Mouse (Mus musculus): Measurements from ENCODE around the gene Znrf4.
A peak's percentile ranks its signal among the peaks of the same experiment; 100 is the strongest.

The Znrf4 gene

DNA sequence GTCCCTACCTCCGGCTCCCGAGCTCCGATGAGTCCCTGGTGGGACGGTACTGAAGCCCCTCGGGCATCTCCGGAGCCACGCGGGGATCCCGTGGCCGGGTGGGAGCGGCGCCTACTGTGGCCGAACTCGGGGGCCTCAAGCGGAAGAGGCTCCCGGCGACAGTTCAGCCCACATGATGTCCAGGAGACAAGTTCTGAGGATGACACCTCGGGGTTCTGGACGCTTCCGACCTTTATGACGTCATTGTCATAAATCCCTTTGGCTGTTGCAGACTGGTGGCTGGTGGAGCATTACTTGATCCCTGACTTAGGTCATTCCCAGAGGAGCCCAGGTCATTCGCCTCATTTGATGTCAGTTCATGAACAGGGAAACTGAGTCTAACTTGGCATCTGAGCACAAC lies at the start of gene Znrf4:
Gene Znrf4, minus strand, starts transcription at position 122 of the 400 bp plus-strand sequence.
- no peak for DNase-seq (ENCODE audit: low spot score in 2 of 2)

GRCm38 (mm10) chr17:56561866-56562265 lies 49.6 kb upstream of the Znrf4 start:
- no peak for DNase-seq (ENCODE audit: low spot score in 2 of 2)

DNA sequence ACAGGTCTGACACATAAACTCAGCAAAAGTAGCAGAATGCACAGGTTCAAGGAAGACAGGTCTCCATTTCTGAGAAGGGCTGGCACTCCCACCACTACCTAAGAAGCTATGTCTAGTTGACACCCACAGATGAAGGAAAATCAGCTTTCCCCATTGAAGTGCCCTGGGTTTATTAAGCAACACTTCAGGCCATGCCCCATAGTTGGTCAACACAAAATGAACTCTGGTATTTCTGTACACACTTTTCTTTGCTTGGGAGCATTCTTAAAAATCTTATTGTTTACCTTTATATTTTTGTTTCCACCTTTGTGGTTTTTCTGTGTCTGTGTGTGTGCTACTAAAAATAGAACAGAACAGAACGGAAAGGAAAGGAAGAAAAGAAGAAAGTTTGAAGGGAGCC lies 47.9 kb upstream of the Znrf4 start:
- DNase-seq (ENCODE audit: low spot score in 2 of 2): no peak

DNA sequence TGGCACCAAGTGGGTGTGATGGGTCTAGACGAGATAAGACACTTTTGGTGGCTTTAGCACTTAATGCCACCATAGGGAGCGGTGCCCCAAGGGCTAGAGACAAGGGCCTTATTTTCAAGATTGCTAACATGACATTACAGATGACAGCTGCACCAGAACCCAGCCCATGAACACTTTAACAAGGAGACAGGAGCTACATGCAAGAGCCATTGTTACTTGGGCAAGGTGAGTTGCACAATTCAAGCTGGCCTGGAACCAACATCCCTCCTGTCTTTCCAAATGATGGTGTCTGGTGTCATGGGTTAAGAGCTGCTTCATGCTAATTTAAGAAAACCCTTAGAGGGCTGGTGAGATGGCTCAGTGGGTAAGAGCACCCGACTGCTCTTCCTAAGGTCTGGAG lies 47.2 kb upstream of the Znrf4 start:
- no peak for DNase-seq (ENCODE audit: low spot score in 2 of 2)

GRCm38 (mm10) chr17:56558448-56558847 lies 46.2 kb upstream of the Znrf4 start:
- peak; percentile 52 to 70 for DNase-seq (ENCODE audit: low spot score in 2 of 2)

DNA sequence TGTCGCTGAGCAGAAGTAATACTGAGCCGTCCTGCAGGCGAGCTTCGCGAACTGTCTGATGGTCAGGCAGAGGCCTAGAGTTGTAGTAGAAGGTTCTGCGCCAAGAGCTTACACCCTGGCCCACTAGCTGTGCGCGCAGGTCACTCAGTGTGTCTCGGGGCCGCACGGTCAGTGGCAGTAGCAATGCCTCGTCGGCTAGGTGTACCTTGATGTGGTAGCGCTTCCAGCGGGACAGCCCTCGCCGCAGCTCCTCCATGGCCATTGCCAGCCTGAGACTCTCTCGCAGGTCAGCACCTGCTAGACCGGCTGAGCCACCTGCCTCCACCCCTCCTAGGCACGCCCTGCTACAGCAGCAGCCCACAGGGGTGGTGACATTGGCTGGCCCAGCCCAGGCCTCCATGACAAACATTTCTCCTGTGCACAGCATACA lies 41.9 kb upstream of the Znrf4 start, which contains the start of gene Gm20219:
Gene Gm20219, minus strand, starts transcription at position 266 of the 430 bp plus-strand sequence.
- DNase-seq (ENCODE audit: low spot score in 2 of 2): no peak

DNA sequence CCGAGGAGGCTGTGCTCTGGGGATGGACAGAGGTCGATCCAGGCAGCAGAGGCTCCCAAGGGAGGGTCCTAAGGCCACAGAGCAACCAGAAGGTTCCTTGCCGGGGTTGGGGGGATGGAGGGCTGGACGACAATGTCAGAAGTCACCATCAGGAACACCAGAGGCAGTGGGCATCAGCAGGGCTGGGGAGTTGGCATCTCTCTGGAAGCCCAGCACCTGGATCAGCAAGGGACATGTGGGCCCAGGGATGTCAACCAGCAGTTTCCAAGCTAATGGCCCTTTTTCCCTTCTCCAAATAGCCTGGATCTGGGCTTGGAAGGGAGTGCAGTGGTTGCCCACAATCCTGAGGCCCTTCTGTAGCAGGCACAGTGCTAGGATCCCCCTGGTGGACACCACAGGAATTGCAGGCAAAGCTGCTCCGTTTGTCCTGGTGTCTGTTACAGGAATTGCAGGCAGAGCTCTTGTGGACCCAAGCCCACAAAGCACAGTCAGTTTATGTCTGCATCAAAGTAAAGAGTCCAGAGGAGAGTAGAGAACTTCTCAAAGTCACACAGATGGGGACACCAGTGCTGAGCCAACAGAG lies 40.6 kb upstream of the Znrf4 start:
- DNase-seq (ENCODE audit: low spot score in 2 of 2): peak; percentile 54 to 72

GRCm38 (mm10) chr17:56551841-56552581 lies 39.8 kb upstream of the Znrf4 start:
- DNase-seq (ENCODE audit: low spot score in 2 of 2): no peak

DNA sequence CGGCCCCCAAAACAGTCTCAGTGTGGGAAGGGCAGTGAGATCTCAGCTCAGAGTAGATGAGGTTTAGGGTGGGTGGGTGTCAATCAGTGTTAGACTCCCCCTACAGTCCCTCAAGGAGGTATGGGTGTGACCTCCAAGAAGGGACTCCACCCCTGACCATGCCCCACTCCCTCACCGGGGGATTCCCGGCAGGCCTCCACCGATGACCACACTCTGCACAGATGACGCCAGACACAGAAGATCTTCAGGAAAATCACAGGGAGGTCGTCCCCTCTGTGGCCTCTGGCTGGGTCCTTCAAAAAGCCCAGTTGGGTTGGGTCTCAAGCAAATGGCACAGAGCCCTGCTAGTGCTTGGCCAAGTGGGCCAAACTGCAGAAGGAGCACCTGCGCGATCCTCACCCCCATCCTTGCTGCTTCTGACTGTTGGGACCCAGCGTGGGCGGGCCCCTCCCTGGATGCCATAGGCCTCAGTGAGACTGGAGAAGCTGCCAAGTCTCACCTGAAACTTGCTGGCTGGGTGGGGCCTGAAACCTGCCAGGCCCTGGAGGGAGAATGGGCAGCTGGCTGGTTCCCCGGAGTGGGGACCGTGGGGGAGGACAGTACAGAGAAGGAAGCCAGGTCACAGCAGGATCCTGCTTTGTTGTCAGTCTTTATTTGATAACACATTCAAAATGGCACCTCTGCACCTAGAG lies 38.7 kb upstream of the Znrf4 start:
- DNase-seq (ENCODE audit: low spot score in 2 of 2): peak; percentile 7 to 8

GRCm38 (mm10) chr17:56548605-56549105 lies 36.4 kb upstream of the Znrf4 start:
- DNase-seq (ENCODE audit: low spot score in 2 of 2): no peak

- DNase-seq (ENCODE audit: low spot score in 2 of 2): peak; percentile 9 to 17
These were observed 35.8 kb upstream of the Znrf4 start for GRCm38 (mm10) chr17:56547846-56548604.

GRCm38 (mm10) chr17:56547116-56547845 lies 35.0 kb upstream of the Znrf4 start:
- no peak for DNase-seq (ENCODE audit: low spot score in 2 of 2)

DNA sequence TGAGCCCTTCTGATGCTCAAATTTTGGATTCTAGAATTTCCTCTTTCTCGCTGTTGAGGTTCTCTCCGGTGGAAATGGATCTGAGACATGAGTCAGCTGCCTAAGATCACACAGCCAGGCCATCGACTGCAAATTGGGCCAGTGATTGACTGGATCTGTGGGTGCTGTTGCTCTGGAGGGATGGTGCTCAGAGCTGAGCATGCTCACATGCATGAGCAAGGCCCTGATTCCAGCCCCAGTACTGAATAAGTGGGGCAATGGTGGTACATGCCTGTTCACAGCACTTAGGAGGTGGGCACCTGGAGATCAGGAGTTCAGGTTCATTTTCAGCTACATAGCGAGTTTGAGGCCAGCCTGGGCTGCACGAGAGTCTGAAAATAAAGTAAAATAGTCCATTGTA lies 34.3 kb upstream of the Znrf4 start:
- no peak for DNase-seq (ENCODE audit: low spot score in 2 of 2)

DNA sequence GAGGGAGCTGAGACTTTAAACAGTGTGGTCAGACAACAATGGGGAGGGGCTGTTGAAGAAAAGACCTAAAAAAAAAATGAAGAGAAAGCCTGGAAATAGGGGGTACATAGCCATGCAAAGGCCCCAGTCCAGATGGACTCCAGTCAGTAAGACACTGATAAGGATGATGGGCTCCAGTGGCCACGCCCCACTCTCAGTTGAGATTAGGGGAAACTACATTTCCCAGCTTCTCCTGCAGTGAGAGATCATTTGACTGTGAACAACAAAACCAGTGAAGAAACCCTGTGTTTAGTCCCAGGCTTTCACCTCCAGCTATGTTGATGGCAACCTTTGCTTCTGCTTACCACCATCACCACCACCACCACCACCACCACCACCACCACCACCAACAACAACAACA lies 33.7 kb upstream of the Znrf4 start:
- DNase-seq (ENCODE audit: low spot score in 2 of 2): no peak

- DNase-seq (ENCODE audit: low spot score in 2 of 2): no peak
These were observed 32.6 kb upstream of the Znrf4 start for GRCm38 (mm10) chr17:56544699-56545387.

DNA sequence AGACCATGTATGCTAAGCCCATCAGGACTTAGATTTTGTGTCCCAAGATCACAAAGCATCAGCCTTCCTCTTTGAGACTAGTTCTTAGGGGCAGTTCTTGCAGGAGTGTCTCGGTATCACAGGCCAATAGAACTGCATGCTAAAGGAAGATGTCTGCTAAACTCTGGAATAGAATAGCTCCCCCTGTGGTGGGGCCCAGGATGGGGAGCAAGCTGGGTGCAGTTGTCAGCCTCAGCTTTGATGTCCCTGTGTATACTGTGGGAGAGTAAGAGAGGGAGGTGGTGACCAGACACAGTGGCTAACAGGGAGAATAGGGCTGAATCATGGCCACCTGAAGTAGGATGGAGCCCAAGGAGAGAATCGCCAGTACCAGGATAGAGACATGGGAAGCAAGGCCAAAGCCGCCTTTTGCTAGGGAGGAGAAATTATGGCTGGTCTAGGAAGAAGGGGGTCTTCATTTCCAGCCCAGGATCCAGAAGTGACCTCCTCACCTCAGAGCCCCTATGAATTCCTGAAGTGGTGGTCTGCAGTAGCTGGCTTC lies 31.5 kb upstream of the Znrf4 start:
- no peak for DNase-seq (ENCODE audit: low spot score in 2 of 2)

DNA sequence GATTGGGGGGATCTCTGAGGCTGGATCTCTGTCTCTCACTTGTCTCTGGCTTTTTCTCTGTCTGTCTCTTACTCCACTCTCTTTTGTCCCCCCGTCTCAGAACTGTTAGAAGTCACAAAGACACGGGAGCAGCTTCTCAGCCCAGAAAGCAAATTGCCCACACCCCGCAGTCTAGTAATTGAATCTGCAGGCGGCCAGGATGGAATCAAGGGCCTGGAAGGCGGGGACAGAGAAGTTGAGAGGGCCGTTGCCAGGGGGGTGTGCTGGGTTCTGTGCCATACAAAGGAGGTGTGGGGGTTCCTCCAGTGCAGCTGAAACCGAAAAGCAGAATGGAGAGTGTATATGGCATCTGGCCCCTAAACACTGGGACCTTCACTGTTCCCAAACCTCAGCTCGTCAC lies 30.5 kb upstream of the Znrf4 start:
- no peak for DNase-seq (ENCODE audit: low spot score in 2 of 2)

- DNase-seq (ENCODE audit: low spot score in 2 of 2): no peak
These were observed 28.3 kb upstream of the Znrf4 start for GRCm38 (mm10) chr17:56540562-56540975.

- DNase-seq (ENCODE audit: low spot score in 2 of 2): no peak
These were observed 25.7 kb upstream of the Znrf4 start for GRCm38 (mm10) chr17:56537912-56538311.

- no peak for DNase-seq (ENCODE audit: low spot score in 2 of 2)
These were observed 24.6 kb upstream of the Znrf4 start for GRCm38 (mm10) chr17:56536874-56537273.
